Mouse (Mus musculus) liver, adult (tissue): Measurements from ENCODE around the gene Hist2h2be.

Experiments used
- GATA4 ChIP-seq: IDR thresholded peaks from 2 replicates; pipeline ENCODE4 v1.6.1; 2014; ENCODE audit warnings: mild to moderate bottlenecking, low read length; ENCODE audit not compliant: insufficient replicate concordance

Gene Hist2h2be

GRCm38 (mm10) chr3:96196437-96197128 lies 24.3 kb upstream of the Hist2h2be start:
- TF ChIP-seq GATA4, result no peak

DNA sequence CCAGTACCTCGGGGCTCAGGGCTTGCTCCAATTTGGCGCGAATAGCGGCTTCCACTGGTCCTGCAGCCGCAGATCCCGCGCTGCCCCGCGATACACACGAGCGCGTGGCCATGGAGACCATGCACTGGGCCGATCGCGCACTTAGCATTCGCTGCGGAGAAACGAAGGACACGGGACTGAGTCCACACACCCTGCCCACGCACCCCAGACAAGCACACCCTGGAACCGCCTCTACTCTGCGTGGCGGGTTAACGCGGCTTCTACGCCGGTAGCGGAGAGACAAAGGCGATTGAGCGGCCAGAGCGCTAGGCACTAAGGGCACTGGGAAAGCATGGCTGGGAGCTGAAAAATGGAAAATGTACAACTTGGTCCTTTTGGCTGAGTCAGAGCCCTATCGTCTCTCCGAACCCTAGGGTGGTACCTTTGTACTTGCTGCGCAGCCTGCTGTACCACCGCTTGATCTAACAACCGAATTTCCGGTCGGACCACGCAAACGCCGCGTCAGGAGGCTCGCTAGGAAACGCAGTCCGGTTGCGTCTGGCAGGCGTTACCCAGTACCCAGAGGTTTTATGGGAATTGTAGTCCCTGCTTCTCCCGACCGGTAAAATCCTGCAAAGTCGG lies 23.7 kb upstream of the Hist2h2be start:
- TF ChIP-seq GATA4, result no peak; the same call in 1 of the 2 replicates

- no peak for TF ChIP-seq GATA4
Measured at GRCm38 (mm10) chr3:96198181-96198580, 22.7 kb upstream of the Hist2h2be start.

- TF ChIP-seq GATA4, result no peak
Measured at GRCm38 (mm10) chr3:96199731-96200130, 21.2 kb upstream of the Hist2h2be start.

GRCm38 (mm10) chr3:96207819-96208218 lies 13.1 kb upstream of the Hist2h2be start:
- no peak for TF ChIP-seq GATA4

GRCm38 (mm10) chr3:96209242-96209641 lies 11.7 kb upstream of the Hist2h2be start:
- no peak for TF ChIP-seq GATA4

- no peak for TF ChIP-seq GATA4
Measured at GRCm38 (mm10) chr3:96219191-96219641, 1.7 kb upstream of the Hist2h2be start.

- no peak for TF ChIP-seq GATA4
Measured at GRCm38 (mm10) chr3:96219661-96220130, 1.2 kb upstream of the Hist2h2be start, which contains the start of the genes Bola1 and Hist2h2ab. Bola1 (minus strand) TSS chr3:96219709. Hist2h2ab (plus strand) TSS chr3:96219865.

DNA sequence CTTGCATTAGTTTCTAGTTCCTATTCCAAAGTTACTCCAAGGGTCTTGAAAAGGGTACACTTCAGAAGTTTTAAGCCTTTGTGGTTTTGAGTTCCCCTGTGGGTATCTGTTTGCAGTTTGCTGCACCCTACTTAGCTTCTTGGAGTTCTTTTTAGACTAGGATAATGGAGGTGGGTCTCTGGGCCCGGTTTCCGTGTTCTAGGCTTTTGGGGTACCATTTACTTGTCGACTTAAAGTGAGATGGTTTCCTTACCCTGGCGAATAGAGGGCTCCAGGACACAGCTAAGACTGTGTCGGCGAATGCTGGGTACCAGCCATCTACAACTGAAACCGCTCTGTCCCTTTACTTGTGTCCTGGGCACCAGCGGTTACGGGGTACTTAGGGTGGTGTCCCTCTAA lies 720 bp downstream of the Hist2h2be start:
- TF ChIP-seq GATA4, result no peak

DNA sequence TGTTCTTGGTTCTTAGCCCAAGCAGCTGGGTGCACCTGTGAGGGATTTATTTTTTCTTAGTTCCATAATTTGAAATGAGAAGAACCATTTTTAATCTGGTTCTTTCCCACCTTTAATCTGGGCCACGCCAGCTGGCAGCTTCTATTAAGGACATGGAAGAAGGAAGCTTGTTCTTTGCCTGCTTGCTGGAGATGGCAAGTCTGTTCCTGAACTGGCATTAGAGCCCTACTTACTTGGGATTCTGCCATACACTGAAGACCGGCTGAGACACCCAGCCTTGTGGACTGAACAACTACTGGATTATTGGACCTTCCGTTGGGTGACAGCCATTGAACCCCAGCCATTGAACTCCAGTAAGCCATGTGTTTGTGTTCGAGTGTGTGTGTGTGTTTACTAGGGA lies 1.9 kb downstream of the Hist2h2be start:
- no peak for TF ChIP-seq GATA4

DNA sequence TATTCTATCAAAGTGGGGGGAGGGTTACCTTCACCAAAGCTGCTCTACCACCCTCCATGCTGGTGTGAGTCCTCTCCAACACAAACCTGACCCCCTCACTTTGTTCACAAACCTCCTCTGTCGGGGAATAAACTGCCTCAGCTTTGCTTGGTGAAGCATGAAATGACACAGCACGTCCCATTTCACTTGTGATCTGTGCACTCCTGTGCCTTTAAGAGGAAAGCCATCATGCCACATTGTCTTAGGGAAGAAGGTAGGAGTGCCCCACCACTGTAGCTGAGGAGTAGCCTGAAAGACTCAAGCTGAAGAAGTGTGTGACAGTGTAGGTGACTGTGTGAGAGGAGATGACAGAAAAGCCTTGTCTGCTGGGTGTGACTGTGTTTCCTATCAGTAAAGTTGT lies 4.5 kb downstream of the Hist2h2be start:
- no peak for TF ChIP-seq GATA4

GRCm38 (mm10) chr3:96226695-96227648 lies 6.1 kb downstream of the Hist2h2be start:
- no peak for TF ChIP-seq GATA4

DNA sequence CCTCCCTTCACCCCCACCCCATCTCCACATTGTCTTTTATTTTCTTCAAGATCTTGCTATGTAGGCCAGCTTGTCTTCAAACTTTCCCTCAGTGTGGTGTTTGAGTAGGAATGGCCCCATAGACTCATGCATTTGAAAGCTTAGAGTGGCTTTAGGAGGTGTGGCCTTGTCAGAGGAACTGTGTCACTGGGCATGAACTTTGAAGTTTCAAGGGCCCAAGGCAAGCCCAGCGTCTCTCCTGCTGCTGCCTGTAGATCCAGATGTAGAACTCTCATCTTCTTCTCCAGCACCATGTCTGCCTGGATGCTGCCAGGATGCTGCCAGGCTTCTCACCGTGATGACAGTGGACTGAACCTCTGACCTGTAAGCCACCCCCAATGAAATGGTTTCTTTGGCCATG lies 7.9 kb downstream of the Hist2h2be start:
- no peak for TF ChIP-seq GATA4

DNA sequence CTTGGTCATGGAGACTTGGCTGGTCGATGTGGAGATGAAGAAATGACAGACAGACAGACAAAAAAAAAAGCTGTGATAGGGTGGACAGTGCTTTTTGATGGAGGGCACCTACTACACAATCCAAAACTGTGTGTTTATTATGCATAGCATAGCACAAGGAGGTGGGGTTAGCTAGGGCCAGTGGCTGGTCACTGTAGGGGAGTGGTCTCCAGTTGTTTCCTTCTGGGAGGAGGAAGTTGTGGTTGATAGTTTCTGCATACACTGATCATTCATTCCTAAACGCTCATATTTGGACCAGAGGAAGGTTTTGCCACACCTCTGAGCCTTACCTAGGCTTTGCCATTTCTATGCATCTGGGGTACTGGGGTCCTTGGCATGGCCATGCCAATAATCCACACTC lies 9.5 kb downstream of the Hist2h2be start:
- no peak for TF ChIP-seq GATA4
